Mouse (Mus musculus) cerebellum, postnatal 25 days (tissue): ENCODE data around the gene Cma1.
"Not testable (repeated sequence)": the region's sequence is repeated elsewhere in the genome, so short reads cannot be mapped to it uniquely, and the experiment has no call there.

Experiments used
- DNase-seq, 2 experiments: peaks; one replicate each; pipeline ENCODE4 v3.0.0; 2021; ENCODE audit warnings: mixed read lengths in 2 of 2

The Cma1 gene

DNA sequence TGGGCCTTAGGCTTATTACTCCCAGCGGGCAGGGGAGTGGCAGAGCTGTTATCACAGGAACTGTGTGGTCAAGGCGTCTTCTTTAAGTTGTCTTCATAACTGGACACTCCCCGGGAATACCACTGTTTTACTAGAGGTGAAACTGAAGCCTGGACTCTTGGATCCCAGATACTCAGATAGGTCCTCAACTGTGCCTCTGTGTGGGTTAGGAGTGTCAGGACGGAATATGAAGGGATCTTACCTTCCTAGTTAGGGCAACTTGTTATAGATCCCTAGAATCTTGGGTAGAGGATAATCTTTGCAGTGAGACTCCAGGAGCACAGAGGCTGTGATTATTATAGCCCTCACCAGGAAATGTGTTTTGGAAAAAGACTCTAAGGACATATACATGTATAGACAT, at the start of gene Cma1:
TSS of gene Cma1 (minus strand) at position 101 of the 400 bp plus-strand sequence.
- no peak for DNase-seq

DNA sequence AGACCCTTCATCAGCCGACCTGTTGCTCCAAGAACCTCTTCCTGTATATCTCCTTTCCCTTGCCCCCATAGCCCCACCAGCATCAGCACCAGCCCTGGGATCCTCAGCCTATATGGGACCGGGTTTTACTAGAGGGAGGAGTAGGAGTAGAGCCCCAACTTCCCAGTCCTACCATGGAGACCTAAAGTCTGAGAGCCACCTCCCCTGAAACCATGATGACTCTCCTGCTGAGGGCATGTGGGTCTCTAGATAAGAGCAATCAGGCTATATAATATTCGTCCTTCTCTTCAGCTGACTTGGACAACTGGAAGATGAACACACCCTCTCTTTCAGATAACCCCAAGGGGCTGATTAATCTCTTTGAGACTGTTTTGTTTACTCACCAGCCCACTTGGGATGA, 43.0 kb upstream of the Cma1 start:
- not testable (repeated sequence) for DNase-seq

DNA sequence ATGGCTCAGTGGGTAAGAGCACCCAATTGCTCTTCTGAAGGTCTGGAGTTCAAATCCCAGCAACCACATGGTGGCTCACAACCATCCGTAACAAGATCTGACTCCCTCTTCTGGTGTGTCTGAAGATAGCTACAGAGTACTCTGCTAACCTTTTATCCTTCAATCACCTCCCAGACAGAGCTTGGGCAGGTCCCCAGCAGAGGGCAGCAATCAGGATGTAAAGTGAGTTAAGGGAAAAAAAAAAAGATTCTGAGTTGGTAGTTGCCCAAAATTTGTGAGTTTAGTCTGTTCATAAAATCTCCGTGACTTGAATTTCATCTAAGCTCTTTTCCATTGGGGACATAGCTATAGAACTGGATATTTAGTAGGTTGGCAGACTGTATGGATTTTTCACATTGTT, 19.4 kb upstream of the Cma1 start:
- not testable (repeated sequence) for DNase-seq

DNA sequence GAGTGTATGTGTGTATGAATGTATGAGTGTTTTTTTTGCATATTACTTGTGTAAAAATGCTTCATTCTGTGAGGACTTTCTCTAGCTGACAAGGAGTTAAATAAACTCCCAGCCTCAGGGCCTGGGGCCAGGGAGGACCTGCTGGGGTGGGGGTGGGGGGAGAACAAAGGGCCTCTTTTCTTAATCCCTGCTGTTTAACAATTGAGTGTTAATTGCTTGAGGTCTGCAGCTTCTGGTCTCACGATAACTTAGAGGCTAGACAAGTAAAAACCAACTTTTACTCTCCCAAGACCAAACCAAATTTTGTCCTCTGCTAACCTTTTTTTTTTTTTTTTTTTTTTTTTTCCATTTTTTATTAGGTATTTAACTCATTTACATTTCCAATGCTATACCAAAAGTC, 18.8 kb upstream of the Cma1 start:
- no peak for DNase-seq

DNA sequence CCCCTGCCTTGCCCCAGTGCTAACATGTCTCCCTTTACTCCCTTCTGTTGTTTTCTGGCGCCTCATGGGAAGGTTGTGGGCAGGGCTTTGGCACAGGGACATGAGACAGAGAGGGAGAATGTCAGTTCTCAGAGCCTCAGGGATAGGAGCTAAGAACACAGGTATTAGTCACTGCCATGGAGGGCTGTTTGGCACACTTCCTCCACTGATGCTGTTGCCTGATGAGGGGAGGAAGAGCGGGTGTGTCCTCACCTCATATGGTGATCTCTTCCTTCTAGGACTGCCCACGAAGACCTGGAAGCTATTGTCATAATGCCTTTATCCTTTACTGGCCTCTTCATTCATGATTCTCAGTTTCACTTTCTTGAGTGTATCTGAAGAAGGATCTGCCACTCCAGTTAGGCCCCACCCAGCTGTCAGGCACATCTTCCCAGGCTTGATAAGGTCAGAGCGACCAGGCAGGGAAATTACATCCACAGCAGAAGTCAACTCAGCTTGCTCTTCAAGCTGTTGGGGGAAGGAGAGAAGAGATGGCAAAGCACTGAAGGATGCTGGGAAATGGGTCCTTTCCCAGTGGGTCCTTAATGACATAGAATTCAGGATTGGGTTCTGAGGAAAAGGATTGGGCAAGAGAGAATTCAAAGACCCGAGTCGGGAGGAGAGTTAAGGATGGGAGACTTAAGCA, 6.0 kb upstream of the Cma1 start, which contains the start of gene Cma2:
TSS of gene Cma2 (plus strand) at position 635 of the 685 bp plus-strand sequence.
- DNase-seq: no peak

DNA sequence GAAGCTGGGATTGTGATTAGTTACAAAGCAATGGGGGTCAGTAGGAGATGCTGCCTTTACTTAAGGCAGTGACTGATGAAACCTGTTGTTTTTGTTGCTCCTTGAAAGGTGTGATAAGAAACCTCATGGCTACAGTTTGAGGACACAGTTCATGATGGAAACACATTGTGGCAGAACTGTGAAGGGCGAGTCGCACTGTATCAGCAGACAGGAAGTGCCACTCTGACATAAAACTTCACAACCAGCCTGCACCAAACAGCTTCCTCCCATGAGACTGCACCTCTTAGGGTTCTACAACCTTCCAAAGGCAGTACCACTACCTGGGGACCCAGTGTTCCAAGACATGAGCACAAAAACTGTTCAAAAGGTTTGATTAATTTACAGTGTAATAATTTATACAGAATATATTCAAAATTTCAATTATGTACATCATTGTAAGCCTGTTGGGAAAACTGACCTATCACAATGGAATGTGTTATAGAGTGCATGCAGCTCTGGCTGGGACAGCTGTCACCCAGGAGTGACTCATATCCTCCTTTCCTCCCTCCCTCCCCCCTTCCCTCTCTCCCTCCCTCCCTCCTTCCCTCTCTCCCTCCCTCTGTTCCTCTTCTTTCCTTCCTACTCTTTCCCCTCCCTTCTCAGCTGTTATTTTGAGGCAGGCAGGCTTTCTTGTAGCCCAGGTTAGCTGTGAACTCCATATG, 1.9 kb upstream of the Cma1 start:
- no peak for DNase-seq

DNA sequence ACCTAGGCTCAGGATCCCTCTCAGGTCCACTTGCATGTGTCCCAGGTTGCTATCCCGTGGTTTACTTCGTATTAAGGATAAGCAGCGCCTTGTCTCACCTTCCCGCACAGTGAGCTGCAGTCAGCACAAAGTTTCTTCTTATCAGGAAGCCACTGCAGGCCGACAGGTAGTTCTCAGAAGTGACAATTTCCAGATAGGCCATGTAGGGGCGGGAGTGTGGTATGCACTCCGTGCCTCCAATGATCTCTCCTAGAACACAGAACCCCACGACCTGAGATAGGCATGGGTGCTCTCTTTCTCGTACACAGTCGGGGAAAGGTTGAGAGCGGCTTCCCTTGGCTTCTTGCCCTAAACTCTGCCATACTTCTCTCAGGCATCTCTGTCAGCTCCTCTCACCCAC, 874 bp downstream of the Cma1 start:
- DNase-seq: no peak

DNA sequence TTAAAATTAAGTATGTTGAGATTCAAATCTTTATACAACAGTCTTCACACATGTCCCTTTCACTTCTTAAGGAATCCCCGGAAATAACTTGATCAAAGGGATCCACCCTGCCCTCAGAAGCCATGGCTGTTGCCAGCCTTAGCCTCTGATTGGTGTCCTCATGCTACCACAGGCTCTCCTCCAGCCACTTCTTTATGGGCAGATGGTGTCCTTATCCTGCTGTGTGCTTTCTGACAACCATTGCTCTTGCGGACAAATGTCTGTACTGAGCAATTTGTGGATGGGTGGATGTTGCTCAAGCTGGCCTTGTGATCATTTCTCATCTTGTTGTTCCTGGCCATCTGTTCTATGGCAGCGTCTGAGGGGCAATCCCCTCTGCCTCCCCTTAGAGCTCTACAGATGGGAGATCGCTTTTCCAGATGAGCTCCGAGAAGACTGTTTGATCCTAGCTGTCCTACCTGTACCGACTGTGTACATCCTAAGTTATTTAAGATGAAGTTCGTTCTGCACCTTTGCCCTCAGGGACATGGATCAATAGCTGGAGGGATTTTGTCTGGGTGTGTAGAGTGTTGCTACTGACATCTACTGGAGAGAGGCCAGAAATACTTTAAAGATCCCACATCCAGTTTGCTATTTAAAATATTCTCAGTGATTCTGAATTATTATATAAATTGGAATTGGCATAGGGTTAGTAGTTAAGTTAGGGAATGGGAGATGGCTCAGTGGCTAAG, 4.2 kb downstream of the Cma1 start:
- DNase-seq: peak in 1 of 2 experiments; percentile 23

DNA sequence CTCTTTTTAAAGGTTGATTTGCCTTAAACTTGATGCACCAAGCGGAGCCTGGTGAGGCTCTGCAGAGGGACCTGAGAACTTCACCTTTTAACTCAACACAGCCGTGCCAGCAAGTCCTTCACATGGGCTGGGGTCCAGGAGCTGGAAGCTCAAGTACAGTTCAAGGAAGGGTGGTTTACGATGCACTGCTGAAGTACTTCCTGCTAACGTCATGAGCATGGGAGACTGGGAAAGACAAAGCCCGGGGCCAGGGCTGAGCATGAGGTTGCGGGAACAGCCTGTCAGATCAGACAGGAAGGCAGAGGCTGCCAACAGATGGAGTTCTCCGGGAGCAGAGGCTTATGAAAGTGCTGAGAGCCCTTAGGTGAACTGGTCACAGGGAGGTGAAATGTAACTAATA, 10.9 kb downstream of the Cma1 start:
- peak in 1 of 2 experiments; percentile 26 for DNase-seq

DNA sequence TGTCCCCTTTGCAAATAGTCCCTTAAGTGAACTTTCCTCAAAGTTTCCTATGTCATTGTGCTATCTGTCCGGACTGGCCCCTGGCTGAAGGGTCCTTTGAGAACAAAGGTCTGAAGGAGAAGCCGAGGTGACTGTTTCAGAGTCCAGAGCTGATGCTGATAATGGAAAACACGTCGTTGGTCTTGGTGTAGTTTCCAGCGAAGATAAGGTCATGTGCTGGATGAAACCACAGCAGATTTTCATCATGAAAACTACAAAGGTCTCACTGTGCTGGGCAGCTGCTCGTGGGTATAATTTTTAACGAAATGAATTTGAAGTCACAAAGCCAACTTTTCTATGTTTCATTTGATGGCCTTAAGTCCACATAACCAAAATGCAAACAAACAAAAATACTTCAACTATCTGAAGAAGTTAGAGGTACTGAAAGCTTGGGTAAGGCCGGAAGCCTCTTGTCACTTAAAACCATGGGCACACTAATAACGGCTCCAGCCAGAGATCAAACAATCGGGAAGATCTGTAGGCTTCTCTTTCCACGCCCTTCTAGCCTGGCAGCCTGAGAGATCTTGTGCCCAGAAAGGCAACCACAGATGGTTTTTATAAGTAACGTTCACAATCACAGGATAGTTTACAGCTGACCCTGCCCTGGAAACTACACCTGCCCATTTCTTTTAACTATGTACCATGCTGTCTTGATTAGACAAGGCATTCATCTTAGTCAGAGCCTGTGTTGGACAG, 15.0 kb downstream of the Cma1 start:
- DNase-seq: no peak

DNA sequence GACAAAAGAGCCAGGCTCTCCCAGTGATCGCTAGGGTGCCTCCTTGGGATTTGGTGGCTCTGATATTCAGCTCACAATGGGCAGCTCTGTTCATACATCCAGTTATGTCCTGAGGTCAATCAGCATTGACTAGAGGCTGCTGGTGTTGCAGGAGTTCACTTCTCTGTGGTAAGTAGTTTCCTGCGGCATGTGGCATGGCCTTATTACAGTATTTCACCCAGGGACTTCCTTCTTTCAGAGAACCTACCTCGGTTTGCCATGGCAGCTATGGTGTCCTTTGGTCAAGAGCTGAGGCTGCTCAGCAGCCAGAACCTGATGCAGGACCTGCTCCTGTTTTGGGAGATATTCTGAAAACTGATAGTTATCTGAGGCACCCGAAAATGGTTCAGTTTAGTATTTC, 17.6 kb downstream of the Cma1 start:
- DNase-seq: no peak

DNA sequence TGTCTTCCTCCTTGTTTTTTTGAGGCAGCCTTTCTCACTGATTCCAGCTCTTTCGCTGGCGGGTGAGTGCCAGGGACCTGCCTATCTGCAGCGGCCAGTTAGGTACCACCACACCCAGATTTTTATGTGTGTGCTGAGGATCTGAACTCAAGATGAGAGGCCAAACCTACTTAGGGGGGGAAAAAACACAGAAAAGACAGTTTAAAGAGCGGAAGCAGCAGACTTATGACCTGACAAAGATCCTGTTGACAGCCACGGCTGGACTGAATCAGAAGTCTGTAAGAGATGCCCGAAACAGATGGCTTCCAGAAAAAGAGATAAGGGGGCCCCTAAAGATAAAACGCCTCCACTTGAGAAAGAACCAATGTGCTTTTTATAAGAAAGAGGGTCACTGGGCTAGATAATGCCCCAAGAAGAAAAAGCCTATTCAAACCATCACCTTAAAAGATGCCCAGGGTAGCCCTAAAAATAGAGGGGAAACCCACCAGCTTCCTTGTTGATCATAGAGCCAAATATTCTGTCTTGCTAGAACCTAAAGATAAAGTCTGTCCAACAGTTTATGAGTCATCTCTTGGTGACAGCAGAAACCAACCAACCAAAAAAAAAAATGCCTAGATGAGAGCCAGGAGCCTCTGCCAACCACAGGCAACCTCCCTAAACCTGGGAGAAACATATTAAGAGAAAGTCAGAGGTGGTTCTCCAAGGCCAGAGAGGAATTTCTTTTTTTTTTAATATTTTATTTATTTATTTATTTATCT, 21.8 kb downstream of the Cma1 start:
- DNase-seq: no peak

DNA sequence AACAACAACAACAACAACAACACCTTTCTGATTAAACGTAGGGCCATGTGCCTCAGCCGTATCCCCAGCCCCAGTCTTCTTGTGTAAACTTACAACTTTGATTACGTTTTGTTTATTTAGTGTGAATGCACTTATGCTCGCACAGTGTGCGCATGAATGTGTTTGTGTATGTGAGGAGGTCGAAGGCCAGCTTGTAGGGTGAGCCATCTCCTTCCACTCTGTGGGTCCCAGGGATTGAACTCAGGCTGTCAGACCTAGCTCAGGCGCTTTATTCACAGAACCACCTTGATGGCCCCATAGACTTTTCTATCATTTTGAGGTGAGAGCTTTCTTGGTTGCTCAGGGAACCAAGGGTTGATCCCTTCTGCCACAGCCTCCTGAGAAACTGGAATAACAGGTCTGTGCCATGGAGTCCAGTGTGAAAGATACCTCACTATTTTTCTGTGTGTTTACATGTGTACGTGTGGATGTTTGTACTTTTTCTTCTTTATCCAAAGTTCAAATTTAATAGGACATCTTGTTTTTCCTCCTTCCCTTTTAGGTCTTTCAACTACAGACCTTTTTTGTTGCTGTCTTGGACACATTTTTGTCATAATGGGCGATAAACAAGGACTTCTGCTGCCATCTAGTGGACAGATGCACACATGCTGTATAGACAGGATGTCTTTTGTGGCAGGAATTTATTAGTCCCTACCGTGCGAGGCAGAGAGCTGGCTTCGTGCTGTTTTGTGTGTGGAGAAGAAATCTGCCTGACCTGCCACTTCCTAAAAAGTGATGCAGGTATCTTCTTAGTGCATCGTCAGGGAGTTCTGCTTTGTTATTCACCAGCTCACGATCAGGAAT, 26.0 kb downstream of the Cma1 start:
- DNase-seq: peak; percentile 71 to 86

DNA sequence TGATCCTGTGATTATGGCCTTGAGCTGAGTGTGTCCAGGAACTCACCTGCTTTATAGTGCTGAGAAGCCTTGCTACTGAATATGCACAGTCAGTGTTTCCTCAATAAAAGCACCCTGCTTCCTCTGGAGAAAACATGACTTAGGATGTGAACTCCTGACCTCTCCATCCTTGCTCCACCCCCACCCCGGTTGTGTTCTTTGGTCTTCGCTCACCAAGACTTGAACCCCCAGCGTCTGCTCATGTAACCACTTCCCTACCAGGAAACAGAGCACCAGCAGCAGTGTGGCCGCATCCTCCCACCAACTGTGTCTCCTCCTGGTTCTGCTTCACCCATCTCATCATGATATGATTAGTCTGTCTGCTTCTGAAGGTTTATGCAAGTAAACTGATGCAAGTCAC, 31.1 kb downstream of the Cma1 start:
- no peak for DNase-seq

DNA sequence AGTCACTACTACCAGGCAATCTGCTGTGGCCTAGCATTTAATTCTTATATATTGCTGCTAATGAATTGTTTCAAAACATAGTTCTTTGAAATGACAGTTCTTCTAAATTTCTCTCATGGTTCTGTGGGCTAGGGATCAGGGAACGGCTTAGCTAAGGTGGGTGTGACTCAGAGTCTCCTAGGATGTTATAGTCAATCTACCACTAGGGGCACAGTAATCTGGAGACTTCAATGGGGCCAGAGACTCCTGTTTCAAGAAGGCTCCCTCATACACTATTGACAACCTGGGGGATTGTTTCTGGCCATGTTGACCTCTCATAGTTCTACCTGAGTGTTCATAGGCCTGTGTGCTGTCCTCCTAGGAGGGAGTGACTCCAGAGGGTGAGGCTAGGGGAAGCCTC, 39.0 kb downstream of the Cma1 start:
- DNase-seq: no peak

DNA sequence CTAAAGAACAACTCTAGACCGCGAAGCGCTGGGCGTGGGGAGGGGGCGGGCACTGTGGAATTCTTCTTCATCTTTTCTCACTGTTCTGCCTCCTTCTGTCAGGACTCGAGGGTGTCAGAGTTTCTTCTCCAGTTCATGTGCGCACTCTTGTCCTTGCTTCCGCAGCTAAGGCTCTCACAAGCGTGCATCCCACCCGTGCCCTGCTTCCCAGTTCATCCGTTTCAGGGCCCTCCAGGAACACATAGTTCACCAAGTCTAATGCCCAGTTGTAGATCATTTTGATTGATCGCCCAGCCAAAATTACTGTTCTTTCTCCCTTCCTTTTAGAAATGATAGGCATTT, 44.1 kb downstream of the Cma1 start:
- no peak for DNase-seq

DNA sequence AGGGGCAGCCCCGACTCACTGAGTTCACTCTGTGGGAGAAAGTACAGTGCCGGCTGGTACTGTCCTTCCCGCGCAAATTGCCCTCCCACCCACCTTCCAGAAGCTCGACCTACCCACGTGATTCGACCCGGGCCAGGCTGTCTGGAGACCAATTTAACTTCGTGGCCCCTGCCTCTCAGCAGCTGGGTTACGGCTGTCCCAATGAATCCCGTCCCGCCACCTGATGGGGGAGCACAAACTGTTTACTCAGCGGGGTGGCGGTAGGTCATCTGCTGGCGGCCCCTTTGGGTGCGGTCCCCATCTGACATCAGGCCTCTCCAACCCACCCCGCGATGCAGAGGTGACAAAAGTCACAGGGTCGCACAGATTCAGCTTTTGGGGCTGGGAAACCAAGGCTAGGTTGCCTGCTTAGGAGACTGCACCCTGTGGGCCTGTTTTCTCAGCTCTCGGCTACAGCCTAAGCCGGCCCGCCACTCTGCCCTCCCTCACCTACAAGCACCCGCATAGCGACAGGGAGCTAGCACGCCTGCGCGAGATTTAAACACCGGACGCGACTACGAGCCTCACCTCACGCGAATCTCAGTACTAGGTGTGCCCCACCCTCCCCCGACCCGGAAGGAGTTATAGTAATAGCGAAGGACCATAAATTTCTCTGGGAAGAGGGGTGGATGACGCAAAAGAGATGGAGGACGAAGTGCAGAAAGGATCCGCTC, 44.6 kb downstream of the Cma1 start, which contains the start of gene Sdr39u1:
TSS of gene Sdr39u1 (minus strand) at position 593 of the 713 bp plus-strand sequence.
- peak; percentile 92 to 95 for DNase-seq

DNA sequence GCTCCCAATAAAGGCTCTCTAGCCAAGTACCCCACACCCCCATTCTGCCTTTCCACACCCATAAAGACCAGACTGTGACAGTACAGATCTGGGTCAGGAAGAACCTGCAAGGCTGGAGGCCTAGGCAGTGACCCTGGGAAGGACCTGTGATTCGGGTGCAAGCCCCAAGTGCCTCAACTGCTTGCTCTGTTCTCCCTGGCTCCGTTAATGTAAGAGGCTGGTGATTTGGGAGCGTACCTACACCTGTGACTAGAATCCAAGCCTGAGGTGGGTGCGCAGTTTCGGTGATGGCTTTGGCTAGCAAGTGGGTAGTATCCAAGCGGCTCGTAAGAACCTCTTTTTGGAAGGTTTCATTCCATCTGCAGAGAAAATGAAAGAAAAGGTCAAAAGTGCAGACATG, 45.5 kb downstream of the Cma1 start:
- peak; percentile 40 to 43 for DNase-seq

DNA sequence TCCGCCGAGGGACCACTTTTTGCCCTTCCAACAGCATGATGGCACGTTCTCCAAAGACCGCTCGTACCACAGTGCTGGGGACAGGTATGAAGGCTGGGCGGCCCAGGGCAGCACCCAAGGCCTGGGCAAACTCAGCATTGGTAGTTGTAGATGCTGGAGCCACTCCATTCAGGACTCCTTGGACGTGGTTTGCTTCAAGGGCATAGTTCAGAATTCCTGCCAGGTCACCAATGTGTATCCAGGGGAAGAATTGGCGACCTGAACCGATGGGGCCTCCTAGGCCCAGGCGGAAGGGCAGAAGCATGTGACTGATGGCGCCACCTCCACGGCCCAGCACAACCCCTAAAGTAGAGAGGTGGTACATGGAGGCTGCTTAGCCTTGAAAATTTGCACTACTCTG, 46.8 kb downstream of the Cma1 start:
- DNase-seq: peak; percentile 34 to 45
